Mouse (Mus musculus): Measurements from ENCODE around the gene Gm13695.
"Not testable (repeated sequence)": the region's sequence is repeated elsewhere in the genome, so short reads cannot be mapped to it uniquely, and the experiment has no call there.

The Gm13695 gene

DNA sequence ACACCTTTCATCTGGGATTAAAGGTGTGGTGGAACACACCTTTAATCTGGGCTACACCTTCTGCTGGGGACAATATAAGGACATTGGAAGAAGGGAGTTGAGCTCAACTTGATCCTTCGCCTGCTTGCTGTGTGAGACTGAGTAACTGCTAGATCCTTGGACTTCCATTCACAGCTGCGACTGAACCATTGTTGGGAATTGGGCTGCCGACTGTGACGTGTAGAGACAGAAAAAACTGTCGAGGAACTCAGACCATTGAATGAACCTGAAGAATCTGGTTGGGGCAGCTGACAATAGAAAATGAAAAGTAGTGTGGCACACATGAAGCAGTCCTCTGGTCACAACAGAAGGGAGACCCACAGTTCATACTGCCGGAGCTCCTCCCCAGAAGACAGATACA is at the start of gene Gm13695:
Gene Gm13695 (plus strand): TSS at position 301 of the 400 bp plus-strand sequence.
- DNase-seq (ENCODE audit: extremely low spot score, low spot score) = not testable (repeated sequence)

GRCm38 (mm10) chr2:83929478-83930088 is 37.5 kb upstream of the Gm13695 start:
- no peak for DNase-seq (ENCODE audit: extremely low spot score, low spot score)

GRCm38 (mm10) chr2:83940931-83941361 is 26.2 kb upstream of the Gm13695 start, which contains the start of gene Zswim2:
Gene Zswim2 (minus strand): TSS chr2:83941228.
- peak; percentile 74 for DNase-seq (ENCODE audit: extremely low spot score, low spot score)

DNA sequence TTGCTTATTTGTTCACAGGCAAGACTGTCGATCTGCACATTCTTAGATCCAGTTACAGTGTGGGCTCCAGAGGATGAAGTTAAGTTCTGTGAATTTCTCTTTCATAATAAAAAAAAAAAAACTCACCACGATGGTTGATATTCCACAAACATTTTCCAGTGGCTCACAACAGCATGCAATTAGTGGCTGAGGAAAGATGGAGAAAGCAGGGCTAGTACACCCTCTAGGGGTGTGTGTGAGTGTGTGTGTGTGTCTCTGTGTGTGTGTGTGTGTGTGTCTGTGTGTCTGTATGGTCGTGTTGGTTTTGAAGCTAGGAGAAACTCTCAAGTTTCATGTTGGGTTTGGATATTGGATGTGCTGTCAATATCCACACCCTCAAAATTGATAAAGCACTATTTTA is 25.7 kb upstream of the Gm13695 start:
- DNase-seq (ENCODE audit: extremely low spot score, low spot score) = no peak

DNA sequence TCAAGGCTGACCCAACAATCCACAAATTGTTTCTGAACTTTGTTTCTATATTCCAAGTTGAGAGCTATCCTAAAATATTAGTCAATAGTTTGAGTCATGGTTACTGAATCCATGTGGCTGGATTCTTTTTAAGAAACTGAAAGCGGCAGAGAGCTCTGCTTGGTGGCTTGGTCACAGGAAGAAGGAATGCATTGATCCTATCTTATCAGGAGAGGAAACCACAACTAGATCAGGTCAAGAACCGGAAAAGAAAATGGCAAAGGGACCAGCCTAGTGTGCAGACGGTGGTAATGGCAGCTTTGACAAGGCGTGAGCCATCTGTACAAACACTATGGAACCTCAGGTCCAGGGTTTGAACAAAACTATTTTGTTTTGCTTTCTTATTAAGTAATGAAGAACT is 25.3 kb upstream of the Gm13695 start:
- no peak for DNase-seq (ENCODE audit: extremely low spot score, low spot score)

GRCm38 (mm10) chr2:83955393-83955792 is 11.7 kb upstream of the Gm13695 start, which contains the start of gene Gm13698:
Gene Gm13698 (plus strand): TSS chr2:83955693.
- not testable (repeated sequence) for DNase-seq (ENCODE audit: extremely low spot score, low spot score)

DNA sequence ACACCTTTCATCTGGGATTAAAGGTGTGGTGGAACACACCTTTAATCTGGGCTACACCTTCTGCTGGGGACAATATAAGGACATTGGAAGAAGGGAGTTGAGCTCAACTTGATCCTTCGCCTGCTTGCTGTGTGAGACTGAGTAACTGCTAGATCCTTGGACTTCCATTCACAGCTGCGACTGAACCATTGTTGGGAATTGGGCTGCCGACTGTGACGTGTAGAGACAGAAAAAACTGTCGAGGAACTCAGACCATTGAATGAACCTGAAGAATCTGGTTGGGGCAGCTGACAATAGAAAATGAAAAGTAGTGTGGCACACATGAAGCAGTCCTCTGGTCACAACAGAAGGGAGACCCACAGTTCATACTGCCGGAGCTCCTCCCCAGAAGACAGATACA is 5.9 kb upstream of the Gm13695 start, which contains the start of gene Gm13693:
Gene Gm13693 (plus strand): TSS at position 301 of the 400 bp plus-strand sequence.
- DNase-seq (ENCODE audit: extremely low spot score, low spot score) = not testable (repeated sequence)

GRCm38 (mm10) chr2:83972823-83973222 is 5.7 kb downstream of the Gm13695 start, which contains the start of gene Gm13696:
Gene Gm13696 (plus strand): TSS chr2:83973123.
- DNase-seq (ENCODE audit: extremely low spot score, low spot score) = not testable (repeated sequence)

DNA sequence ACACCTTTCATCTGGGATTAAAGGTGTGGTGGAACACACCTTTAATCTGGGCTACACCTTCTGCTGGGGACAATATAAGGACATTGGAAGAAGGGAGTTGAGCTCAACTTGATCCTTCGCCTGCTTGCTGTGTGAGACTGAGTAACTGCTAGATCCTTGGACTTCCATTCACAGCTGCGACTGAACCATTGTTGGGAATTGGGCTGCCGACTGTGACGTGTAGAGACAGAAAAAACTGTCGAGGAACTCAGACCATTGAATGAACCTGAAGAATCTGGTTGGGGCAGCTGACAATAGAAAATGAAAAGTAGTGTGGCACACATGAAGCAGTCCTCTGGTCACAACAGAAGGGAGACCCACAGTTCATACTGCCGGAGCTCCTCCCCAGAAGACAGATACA is 11.5 kb downstream of the Gm13695 start, which contains the start of gene Gm13694:
Gene Gm13694 (plus strand): TSS at position 301 of the 400 bp plus-strand sequence.
- DNase-seq (ENCODE audit: extremely low spot score, low spot score) = not testable (repeated sequence)

DNA sequence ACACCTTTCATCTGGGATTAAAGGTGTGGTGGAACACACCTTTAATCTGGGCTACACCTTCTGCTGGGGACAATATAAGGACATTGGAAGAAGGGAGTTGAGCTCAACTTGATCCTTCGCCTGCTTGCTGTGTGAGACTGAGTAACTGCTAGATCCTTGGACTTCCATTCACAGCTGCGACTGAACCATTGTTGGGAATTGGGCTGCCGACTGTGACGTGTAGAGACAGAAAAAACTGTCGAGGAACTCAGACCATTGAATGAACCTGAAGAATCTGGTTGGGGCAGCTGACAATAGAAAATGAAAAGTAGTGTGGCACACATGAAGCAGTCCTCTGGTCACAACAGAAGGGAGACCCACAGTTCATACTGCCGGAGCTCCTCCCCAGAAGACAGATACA is 17.3 kb downstream of the Gm13695 start, which contains the start of gene Gm13697:
Gene Gm13697 (plus strand): TSS at position 301 of the 400 bp plus-strand sequence.
- not testable (repeated sequence) for DNase-seq (ENCODE audit: extremely low spot score, low spot score)

DNA sequence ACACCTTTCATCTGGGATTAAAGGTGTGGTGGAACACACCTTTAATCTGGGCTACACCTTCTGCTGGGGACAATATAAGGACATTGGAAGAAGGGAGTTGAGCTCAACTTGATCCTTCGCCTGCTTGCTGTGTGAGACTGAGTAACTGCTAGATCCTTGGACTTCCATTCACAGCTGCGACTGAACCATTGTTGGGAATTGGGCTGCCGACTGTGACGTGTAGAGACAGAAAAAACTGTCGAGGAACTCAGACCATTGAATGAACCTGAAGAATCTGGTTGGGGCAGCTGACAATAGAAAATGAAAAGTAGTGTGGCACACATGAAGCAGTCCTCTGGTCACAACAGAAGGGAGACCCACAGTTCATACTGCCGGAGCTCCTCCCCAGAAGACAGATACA is 23.1 kb downstream of the Gm13695 start, which contains the start of gene Gm13691:
Gene Gm13691 (plus strand): TSS at position 301 of the 400 bp plus-strand sequence.
- DNase-seq (ENCODE audit: extremely low spot score, low spot score) = not testable (repeated sequence)

- DNase-seq (ENCODE audit: extremely low spot score, low spot score) = not testable (repeated sequence)
Observed at GRCm38 (mm10) chr2:83993639-83994255, 26.6 kb downstream of the Gm13695 start.

DNA sequence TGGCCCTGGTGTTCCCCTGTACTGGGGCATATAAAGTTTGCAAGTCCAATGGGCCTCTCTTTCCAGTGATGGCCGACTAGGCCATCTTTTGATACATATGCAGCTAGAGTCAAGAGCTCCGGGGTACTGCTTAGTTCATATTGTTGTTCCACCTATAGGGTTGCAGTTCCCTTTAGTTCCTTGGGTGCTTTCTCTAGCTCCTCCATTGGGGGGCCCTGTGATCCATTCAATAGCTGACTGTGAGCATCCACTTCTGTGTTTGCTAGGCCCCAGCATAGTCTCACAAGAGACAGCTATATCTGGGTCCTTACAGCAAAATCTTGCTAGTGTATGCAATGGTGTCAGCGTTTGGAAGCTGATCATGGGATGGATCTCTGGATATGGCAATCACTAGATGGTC is 27.4 kb downstream of the Gm13695 start:
- DNase-seq (ENCODE audit: extremely low spot score, low spot score) = not testable (repeated sequence)

DNA sequence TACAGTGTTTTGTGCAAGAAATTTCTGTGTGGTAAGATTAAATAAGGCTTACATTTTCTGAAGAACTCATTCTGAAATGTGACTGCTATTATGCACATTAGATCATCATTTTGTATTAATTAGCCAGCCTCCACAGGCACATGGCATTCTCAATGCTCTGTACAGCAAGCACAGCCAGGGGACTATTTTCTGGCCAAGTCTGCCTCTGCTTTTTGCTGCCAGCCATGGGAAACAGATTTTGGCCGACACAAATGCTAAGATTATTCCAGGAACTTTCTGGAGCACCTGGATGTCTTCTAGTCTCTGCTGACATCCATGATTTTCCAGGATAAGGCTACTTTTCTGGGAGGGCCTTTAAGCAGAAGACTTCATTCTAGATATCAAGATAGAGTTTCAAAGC is 41.8 kb downstream of the Gm13695 start:
- no peak for DNase-seq (ENCODE audit: extremely low spot score, low spot score)

GRCm38 (mm10) chr2:84009818-84010217 is 42.7 kb downstream of the Gm13695 start:
- DNase-seq (ENCODE audit: extremely low spot score, low spot score) = no peak

DNA sequence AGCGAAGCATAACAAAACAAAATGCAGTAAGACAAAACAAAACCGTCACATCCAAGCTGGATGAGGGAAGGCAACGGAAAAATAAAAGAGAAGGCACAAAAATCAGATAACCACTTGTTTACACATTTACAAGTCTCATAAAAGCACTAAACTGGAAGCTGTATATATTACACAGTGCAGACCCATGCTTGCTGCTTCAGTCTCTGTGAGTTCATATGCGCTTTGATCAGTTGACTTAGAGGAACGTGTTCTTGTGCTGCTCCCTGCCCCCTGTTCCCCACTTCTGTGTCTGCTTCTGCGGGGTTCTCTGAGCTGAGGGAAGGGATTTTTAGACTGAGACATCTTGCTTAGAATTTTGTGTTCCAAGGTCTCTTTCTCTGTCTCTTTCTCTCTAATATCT is 47.5 kb downstream of the Gm13695 start:
- DNase-seq (ENCODE audit: extremely low spot score, low spot score) = no peak

DNA sequence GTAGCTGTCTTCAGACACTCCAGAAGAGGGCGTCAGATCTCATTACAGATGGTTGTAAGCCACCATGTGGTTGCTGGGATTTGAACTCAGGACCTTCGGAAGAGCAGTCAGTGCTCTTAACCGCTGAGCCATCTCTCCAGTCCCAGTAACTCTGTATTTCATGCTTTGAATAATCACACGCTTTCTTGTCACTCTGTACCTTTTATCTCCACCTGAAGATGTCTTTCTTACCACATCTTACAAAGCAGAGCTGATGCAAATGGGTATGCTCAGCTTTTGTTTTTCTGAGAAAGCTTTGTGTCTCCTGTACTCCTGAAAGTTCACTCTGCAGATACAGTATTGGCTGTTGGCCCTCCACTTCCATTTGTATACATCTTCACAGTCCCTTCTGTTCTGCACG is 49.2 kb downstream of the Gm13695 start:
- not testable (repeated sequence) for DNase-seq (ENCODE audit: extremely low spot score, low spot score)

- DNase-seq (ENCODE audit: extremely low spot score, low spot score) = no peak
Observed at GRCm38 (mm10) chr2:84018330-84018729, 51.2 kb downstream of the Gm13695 start.

All from neural tube, embryonic 10.5 days (tissue).